Mouse (Mus musculus) testis, postnatal 10 days (tissue): ENCODE data around the gene Rcc1l.

ENCODE experiments used
- DNase-seq: peaks from one replicate; pipeline ENCODE4 v3.0.0; 2021; ENCODE audit warnings: low spot score

Rcc1l gene

GRCm38 (mm10) chr5:134176169-134176881 lies at the start of gene Rcc1l:
Rcc1l (minus strand) TSS chr5:134176774.
- peak; percentile 86 for DNase-seq

- DNase-seq: no peak
Observed at GRCm38 (mm10) chr5:134225110-134225901, 48.7 kb upstream of the Rcc1l start.

GRCm38 (mm10) chr5:134221708-134222150 lies 45.2 kb upstream of the Rcc1l start:
- DNase-seq: no peak

GRCm38 (mm10) chr5:134221278-134221677 lies 44.7 kb upstream of the Rcc1l start:
- DNase-seq: no peak

- DNase-seq: no peak
Observed at GRCm38 (mm10) chr5:134217900-134218299, 41.3 kb upstream of the Rcc1l start.

GRCm38 (mm10) chr5:134214021-134214806 lies 37.6 kb upstream of the Rcc1l start:
- DNase-seq: peak; percentile 72

GRCm38 (mm10) chr5:134209931-134210554 lies 33.5 kb upstream of the Rcc1l start:
- no peak for DNase-seq

- no peak for DNase-seq
Observed at GRCm38 (mm10) chr5:134206721-134207120, 30.1 kb upstream of the Rcc1l start.

- DNase-seq: no peak
Observed at GRCm38 (mm10) chr5:134193664-134194063, 17.1 kb upstream of the Rcc1l start.

GRCm38 (mm10) chr5:134188571-134188970 lies 12.0 kb upstream of the Rcc1l start:
- DNase-seq: no peak

- DNase-seq: peak; percentile 77
Observed at GRCm38 (mm10) chr5:134186961-134187731, 10.6 kb upstream of the Rcc1l start.

GRCm38 (mm10) chr5:134186059-134186458 lies 9.5 kb upstream of the Rcc1l start:
- DNase-seq: no peak

GRCm38 (mm10) chr5:134183880-134184808 lies 7.6 kb upstream of the Rcc1l start, which contains the start of gene Gtf2ird2:
Gtf2ird2 (plus strand) TSS chr5:134184019.
- peak; percentile 100 for DNase-seq

GRCm38 (mm10) chr5:134183162-134183561 lies 6.6 kb upstream of the Rcc1l start:
- no peak for DNase-seq

- DNase-seq: no peak
Observed at GRCm38 (mm10) chr5:134182735-134183134, 6.2 kb upstream of the Rcc1l start.

- DNase-seq: no peak
Observed at GRCm38 (mm10) chr5:134182172-134182571, 5.6 kb upstream of the Rcc1l start.

- DNase-seq: peak; percentile 87
Observed at GRCm38 (mm10) chr5:134179871-134180270, 3.3 kb upstream of the Rcc1l start.

- no peak for DNase-seq
Observed at GRCm38 (mm10) chr5:134178536-134178935, 2.0 kb upstream of the Rcc1l start.

GRCm38 (mm10) chr5:134175696-134176095 lies 878 bp downstream of the Rcc1l start:
- DNase-seq: no peak

- peak; percentile 72 for DNase-seq
Observed at GRCm38 (mm10) chr5:134173206-134173605, 3.4 kb downstream of the Rcc1l start.
